Mouse (Mus musculus): Measurements from ENCODE around the gene Gzmk.
"Not testable (repeated sequence)": the region's sequence is repeated elsewhere in the genome, so short reads cannot be mapped to it uniquely, and the experiment has no call there.

Gene Gzmk

DNA sequence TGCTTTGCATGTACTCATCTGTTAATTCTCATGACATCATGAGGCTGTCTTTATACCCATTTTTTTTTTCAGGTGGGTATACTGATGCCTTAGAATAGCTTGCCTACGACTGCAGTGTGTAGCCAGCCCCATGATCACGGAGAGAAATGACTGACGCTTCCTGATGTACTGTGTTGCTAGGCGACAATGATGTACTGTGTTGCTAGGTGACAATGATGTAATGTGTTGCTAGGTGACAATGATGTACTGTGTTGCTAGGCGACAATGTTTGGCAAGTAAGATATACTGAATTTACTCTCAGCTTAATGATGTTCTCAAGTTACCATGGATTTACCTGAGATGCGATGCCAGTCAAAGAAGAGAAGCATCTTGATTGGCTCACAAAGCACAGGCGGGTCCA is at the start of gene Gzmk:
Gene Gzmk, minus strand, starts transcription at position 98 of the 400 bp plus-strand sequence.
- DNase-seq (ENCODE audit: low spot score in 2 of 2): peak; percentile 26 to 61

DNA sequence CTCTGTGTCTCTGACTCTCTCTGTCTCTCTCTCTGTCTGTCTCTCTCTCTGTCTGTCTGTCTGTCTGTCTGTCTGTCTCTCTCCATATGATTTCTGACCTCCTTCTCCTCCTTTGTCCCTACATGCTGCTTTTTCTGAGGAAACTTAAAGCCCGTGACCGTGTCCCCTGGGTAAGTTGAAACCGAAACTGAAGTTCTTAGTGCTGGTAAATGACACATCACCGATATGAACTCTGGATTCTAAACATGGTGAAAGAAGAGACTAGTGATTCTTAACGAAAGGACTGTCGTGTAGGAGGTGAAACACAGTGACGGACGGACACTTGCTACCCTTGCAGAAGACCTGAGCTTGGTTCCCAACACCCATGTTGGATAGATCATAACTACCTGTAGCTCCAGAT is 45.5 kb upstream of the Gzmk start:
- DNase-seq (ENCODE audit: low spot score in 2 of 2): no peak

DNA sequence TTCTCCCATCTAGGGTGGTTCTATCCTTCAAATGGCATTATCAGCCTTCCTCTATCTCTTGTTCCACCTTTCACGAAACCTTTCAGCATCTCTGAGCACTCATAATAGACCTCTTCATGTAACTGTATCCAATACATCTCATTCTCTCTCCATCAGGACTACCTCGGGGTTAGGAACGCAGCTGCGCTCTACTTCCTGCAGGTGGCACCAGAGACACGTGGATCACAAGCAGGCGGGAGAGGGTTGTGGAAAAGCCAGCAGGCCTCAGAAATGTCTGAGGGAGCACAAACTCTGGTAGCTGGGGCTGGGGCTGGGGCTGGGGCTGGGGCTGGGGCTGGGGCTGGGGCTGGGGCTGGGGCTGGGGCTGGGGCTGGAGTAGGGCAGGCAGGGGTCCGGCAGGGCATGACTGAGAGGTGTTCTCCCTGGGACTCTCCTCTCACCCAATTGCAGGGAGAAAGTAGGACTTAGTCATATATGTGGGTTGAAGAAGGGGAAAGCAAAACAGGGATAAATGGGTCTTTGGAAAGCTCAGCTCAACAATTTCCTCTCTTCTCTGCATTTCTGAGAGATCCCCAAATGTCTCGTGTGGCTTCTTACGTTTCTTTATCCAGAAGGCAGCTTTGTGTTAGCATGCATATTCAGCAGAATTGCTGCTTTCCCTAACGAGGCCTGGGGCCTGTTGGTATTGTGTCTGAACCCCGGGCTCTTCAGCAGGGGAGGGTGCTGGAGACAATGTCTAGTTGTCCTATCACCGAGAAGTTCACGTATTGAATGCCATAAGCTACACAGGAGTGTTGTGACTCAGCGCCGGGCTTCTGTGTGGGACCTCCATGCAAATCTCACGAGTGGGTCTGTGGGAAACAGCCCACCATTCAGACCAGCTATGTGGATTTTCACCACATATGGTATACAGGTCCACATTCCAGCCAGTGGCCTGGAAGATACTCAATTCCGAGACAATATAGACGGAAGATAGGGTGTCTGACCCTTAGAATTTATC is 44.4 kb upstream of the Gzmk start:
- peak; percentile 81 to 89 for DNase-seq (ENCODE audit: low spot score in 2 of 2)

DNA sequence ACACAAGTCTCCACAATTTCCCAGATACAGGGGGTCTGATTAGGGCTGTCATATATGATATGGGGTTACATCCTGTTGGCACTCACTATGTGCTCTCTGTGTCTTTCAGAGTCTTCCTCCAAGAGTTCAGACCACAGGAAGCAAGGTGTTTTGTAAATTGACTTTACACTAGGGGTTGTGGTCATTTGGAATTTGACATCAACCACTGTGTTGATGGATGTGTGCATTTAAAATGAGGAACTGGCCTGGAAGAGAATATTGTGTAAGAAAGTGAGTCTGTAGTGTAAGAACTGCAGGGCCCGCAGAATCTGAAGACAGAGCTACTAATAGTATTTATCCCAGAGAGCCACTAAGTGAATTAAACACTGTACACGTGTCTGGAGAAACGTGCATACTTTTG is 41.5 kb upstream of the Gzmk start:
- no peak for DNase-seq (ENCODE audit: low spot score in 2 of 2)

DNA sequence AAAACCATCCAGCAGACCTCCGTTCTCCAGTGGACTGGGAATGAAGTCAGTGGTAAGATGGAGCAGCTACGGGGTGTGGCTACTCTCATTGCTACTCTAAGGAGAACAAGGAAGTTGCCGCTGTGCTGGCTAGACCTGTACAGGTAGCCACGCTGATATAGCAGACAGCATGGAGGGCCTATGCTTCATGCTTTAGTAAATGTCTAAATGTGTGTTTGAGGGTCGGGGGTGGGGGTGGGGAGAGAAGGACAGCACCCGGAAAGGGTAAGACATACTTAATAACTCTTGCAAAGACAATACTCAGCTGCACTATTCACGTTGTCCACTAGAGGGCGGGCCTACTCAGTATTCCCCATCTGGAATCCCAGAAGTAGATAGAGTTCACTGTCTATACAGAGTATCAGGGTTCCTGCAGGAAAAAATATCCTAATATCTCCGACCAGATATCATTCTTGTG is 40.8 kb upstream of the Gzmk start:
- peak; percentile 75 to 79 for DNase-seq (ENCODE audit: low spot score in 2 of 2)

GRCm38 (mm10) chr13:113265257-113265656 is 39.5 kb upstream of the Gzmk start:
- peak; percentile 57 to 65 for DNase-seq (ENCODE audit: low spot score in 2 of 2)

DNA sequence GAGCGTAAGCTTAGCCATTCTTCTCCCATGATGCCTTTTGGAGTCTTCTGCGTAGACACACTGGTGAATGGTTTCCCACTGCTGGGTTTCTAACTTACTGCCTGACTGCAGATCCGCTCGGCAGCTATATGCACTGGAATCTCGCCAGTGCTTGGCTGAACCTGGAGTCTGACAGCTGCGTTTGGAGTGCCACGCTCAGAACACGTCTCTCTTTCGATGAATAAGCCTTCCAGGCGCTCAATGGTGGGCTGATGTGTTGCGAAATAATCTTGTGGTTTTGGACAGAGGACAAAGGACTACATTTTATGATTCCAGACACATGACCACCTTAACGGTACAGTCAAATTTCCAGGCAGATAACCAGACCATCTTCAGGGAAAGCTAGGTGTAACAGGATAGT is 37.1 kb upstream of the Gzmk start:
- peak; percentile 34 to 43 for DNase-seq (ENCODE audit: low spot score in 2 of 2)

- DNase-seq (ENCODE audit: low spot score in 2 of 2): no peak
Observed at GRCm38 (mm10) chr13:113259237-113259636, 33.5 kb upstream of the Gzmk start.

DNA sequence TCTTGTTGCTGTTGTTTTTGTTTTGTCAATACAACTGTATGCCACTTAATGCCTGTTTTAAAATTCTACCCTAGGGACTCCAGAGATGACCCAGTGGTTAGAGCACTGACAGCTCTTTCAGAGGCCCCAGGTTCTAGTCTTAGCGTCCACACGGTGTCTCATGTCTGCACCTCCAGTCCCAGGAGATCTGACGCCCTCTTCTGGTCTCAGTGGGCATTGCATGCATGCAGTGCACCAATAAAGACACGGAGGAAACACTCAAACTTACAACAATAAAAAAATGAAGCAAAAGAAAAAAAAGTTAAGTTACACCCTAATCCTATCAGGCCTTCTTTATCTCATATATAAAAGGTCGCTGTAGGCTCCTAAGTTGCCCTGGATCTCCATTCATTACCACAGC is 31.5 kb upstream of the Gzmk start:
- DNase-seq (ENCODE audit: low spot score in 2 of 2): no peak

GRCm38 (mm10) chr13:113256766-113257165 is 31.1 kb upstream of the Gzmk start:
- DNase-seq (ENCODE audit: low spot score in 2 of 2): no peak

- not testable (repeated sequence) for DNase-seq (ENCODE audit: low spot score in 2 of 2)
Observed at GRCm38 (mm10) chr13:113252580-113252979, 26.9 kb upstream of the Gzmk start.

GRCm38 (mm10) chr13:113245025-113245424 is 19.3 kb upstream of the Gzmk start:
- DNase-seq (ENCODE audit: low spot score in 2 of 2): no peak

DNA sequence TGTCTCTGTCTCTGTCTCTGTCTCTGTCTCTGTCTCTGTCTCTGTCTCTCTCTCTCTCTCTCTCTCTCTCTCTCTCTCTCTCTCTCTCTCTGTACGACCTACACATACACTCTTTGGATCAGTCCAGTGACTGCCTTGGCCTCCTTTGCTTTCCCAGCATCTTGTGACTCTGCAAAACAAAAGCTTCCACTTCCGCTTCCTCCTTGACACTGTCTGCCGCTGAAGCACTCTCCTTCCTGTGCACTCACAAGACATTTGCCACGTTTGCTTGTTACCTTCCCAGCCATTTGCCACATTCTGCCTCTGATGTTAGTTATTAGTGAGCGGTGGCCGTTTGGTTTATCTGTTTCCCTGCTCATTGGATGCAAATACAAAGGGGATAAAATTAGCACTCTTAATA is 16.4 kb upstream of the Gzmk start:
- no peak for DNase-seq (ENCODE audit: low spot score in 2 of 2)

DNA sequence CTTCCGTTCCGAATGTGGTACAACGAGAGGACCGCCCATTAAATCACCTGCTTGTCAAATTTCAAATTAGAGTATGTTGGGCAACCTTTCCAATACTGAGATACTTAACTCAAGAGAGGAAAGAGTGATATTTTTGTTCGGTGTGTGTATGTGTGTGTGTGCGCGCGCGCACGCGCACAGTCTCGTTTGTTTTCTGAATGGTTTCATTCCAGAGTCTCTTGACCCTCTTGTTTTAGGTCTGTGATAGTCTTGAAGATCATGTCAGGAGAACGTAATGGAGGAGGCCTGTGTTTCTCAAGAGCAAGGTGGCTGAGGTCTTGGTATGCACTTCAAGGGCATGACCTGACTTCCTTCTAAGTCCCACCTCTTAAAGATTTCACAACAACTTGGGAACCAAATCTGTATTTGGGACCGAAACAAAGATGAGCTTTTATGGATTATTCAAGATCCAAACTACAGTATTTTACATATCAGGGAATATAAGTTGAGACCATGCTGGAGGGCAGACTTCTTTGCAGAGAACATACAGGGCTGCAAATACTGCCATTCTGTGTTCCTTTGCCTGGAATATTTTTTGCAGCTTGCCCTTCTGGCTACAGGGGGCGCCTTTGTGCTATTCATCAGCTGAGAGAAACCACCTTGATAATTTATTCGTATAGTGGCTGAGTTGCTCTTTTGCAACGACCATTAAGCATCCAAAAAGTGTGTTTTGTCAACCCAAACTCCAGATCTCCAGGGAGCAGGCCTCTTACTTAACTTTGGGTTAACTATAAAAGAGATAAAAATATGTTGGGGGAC is 2.2 kb upstream of the Gzmk start:
- no peak for DNase-seq (ENCODE audit: low spot score in 2 of 2)

DNA sequence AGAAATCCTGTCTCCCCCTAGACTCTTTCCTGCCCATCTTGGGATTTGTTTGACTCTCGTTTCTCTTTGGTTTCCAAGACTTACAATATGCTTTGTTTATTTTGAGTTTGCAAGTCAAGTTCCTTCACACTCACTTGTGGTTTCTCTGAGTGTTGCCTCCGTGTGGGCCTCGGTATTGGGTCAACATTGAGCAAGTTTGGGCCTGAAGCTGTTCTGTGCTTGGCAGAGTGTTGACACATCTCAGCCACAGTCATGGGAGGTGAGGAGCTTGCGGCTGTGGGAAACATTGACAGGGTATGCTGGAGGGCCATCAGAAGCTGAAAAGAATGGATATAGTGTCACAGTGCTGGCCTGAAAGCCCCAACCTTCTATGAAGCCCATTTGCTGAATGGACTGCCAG is 1.4 kb upstream of the Gzmk start:
- DNase-seq (ENCODE audit: low spot score in 2 of 2): no peak

- DNase-seq (ENCODE audit: low spot score in 2 of 2): peak; percentile 45 to 58
Observed at GRCm38 (mm10) chr13:113224105-113224504, 1.6 kb downstream of the Gzmk start.

DNA sequence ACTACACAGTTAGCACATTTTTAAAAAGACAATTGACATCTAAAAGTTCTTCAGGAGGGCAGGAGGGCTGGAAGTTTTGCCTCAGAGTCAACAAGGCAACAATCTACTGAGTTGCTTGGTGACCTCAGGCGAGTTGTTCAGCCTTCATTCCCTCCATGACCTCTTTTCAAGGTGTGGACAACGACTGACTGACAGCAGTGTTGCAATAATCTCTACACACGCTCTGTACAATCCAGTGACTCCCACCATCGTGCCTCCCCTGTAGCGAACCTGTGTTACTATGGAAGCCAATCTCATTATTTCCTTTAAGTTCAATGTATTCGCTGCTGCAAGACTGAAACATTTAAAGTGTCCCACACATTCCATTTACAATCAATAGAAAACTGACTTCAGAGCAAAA is 3.9 kb downstream of the Gzmk start:
- no peak for DNase-seq (ENCODE audit: low spot score in 2 of 2)

GRCm38 (mm10) chr13:113213865-113214264 is 11.8 kb downstream of the Gzmk start:
- DNase-seq (ENCODE audit: low spot score in 2 of 2): no peak

DNA sequence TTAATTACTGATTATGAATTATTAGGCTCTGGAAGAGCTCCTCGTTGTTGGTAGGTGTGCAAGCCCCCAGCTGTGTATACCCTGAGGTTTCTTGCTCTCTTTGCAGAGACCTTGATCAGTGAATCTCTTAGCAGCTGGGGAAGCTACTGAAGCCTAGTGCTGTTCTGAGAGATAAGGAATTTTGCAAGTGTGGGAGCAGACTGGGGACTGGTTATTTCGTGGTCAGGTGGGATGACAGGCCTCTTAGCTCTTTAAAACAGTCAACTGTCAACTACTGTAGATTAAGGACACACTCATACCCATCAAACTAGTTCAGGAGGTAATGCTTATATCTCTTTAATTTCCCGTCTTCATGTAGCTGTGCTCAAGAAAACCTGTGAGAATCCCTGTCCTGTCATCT is 13.3 kb downstream of the Gzmk start:
- no peak for DNase-seq (ENCODE audit: low spot score in 2 of 2)

GRCm38 (mm10) chr13:113211345-113211744 is 14.4 kb downstream of the Gzmk start:
- DNase-seq (ENCODE audit: low spot score in 2 of 2): no peak

- DNase-seq (ENCODE audit: low spot score in 2 of 2): no peak
Observed at GRCm38 (mm10) chr13:113209624-113210023, 16.1 kb downstream of the Gzmk start, which contains the start of gene Esm1. Gene Esm1, plus strand, starts transcription at chr13:113209659.

DNA sequence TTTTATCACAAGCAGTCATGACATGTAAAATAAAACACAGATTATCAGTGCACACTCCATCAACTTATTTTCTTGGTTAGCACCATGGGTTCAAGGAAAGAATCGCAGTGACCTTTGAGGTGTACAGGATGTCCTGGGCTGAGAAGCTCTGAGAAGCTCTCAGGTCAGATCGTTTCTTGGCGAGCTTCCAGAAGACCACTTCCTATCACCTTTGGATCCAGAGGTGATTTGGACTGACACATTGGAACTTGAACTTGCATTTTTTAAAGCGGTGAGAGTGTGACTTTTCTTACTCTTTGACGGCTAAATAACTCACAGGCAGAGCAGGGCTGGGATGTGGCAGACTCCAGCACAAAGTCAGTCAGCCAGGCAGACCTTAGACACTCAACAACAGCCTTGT is 20.4 kb downstream of the Gzmk start:
- no peak for DNase-seq (ENCODE audit: low spot score in 2 of 2)
